Mouse (Mus musculus) kidney, postnatal 10 days (tissue): ENCODE results near the gene Rapgef1.
"Not testable (repeated sequence)": the region's sequence is repeated elsewhere in the genome, so short reads cannot be mapped to it uniquely, and the experiment has no call there.

ENCODE experiments used
- DNase-seq: peaks from one replicate; pipeline ENCODE4 v3.0.0; 2021; ENCODE audit warnings: mixed read lengths

Rapgef1 gene

DNA sequence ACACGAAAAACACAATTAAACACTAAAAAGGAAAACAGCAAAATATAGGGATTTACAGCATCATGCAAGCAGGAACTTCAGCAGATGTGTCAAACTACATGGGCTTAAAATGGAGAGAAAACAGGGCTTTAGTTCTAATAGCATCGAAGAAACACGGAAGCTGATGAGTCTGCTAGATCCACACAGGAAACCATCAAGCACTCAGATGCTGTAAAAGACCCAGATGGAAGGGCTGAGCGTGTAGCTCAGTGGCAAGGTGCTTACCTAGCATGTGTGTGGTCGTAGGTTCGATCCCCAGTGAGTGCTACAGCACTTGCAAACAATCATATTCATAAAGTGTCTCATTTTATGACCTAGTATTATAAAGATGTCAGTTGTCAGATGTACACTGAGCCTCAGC is 121.7 kb downstream of the Rapgef1 start:
- DNase-seq = no peak

- no peak for DNase-seq
Observed at GRCm38 (mm10) chr2:29744256-29744655, 124.7 kb downstream of the Rapgef1 start.

GRCm38 (mm10) chr2:29747188-29747782 is 127.8 kb downstream of the Rapgef1 start:
- DNase-seq = no peak

DNA sequence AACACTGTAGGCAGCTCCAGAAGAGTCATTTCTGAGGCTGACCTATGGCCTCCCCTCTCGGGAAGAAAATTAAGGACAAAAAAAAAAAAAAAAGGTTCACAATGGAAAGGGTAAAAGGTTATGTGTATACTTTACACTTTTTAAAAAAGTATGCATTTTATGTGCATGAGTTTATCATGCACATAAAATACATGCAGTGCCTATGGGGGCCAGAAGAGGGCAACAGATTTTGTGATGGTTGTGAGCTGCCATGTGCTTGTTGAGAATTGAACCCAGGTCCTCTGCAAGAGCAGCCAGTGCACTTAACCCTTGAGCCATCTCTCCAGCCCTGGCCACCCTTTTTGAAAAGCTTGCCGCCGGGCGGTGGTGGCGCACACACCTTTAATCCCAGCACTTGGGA is 128.3 kb downstream of the Rapgef1 start:
- no peak for DNase-seq

DNA sequence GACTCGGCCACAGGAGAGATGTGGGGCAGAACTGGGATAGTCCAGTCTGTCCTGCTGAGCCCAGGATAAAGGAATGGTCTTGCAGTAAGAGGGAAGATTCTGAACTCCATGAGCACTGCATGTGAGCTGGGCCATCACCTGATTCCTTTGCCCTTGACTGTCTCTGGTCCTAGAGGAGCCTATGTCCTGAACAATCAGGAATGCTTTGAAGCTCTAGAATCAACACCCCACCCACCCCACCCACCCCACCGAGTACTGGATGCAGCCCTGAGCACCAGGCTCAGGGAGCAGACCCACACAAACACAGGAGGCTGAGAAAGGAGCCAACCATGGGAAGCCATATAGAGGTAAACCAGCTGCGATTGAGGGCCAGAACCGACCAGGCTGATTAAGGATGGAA is 129.0 kb downstream of the Rapgef1 start:
- DNase-seq = no peak

- peak; percentile 81 for DNase-seq
Observed at GRCm38 (mm10) chr2:29751497-29751896, 132.0 kb downstream of the Rapgef1 start, which contains the start of gene Gm13420. Gene Gm13420, minus strand, starts transcription at chr2:29751685.

- DNase-seq = no peak
Observed at GRCm38 (mm10) chr2:29752397-29752796, 132.9 kb downstream of the Rapgef1 start.

DNA sequence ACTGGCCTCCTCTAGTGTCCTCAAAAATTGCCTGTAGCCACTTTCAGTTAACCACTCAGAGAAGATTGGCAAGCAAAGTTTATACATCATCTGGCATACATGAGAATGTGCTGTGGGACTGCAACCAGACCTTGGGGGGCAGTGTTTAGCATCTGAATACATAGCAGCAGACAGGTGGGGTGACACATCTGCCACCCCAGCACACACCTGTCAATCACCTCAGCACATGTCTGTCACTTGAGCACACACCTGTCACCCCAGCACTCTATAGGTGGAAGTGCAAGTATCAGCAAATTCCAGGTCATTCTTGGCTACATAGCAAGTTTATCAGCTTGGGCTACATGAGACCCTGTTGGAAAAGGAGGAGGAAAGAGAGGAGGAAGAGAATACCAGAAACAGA is 136.2 kb downstream of the Rapgef1 start:
- DNase-seq = no peak

DNA sequence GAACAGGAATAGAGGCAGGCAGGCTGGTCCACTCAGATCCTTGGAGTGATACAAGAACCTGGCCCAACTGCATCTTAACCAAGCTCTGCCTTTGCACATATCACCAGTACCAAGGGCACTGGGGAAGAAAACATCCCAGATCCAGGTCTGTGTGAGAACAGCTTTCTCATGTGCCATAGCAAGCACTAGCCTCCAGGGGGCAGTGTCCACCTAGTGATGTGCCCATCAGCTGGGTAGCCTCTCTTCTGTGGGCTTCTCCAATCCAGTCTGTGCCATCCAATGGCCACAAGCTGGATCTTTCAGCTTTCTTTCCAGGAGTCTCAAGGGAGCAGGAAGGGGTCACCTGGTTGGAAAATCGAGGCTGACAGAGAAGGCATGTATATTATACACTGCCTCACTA is 145.3 kb downstream of the Rapgef1 start:
- peak; percentile 84 for DNase-seq

GRCm38 (mm10) chr2:29767976-29768709 is 148.6 kb downstream of the Rapgef1 start:
- peak; percentile 68 for DNase-seq

DNA sequence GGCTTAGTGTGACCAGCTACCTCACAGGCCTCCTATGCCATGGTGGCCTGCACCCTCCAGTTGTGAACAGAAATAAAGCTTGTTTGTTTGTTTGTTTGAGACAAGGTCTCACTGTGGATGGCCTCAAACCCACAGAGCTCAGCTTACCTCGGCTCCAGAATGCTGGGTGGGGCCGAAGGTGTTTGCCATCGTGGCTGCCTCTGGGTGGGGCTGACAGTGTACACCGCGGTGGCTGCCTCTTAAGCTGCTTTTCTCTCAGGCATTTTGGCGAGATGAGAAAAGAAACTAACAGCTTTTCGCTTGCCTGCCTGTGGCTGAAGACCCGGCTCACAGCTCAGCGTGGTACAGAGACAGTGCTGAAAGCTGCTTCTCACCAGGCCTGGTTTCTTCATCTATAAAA is 149.4 kb downstream of the Rapgef1 start:
- DNase-seq = no peak

GRCm38 (mm10) chr2:29770162-29770561 is 150.6 kb downstream of the Rapgef1 start:
- no peak for DNase-seq

DNA sequence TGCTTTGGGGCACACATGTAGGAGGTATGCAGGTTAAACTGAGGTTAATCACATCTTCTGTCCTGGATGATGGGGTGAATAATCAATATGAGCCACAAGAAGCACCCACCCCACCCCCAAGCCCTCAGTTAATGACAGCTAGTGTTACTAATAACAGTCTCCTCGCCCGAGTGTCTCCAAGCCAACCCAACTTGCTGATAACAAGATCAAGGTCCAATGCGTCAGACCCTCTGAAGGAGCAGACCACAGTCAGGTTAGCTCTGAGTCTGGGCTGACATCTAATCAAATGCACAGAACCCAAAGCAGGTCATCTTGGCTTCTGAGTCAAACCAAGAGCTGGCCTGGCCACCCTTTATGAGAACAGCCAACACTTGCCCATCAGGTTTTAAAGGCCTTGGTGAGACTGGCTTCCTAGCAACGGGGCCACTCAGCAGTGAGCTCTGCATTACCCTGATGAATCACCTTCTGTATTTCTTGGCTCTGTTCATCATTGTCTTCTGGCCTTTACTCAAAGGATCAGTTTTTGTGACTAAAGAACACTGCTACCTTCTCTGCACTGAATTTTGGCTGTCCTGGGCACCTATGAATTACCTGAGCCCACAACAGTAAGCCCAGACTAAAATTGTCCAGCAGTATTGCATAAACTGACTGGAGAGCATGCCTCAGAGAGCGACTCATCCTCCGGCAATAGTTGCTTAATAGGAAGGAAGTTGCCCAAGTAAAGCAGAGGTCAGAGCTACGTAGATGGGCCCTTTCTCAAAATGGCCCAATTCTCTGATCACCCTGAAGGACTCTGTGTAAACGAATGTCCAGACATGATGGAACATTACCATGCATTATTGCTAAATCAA is 152.3 kb downstream of the Rapgef1 start:
- DNase-seq = no peak

GRCm38 (mm10) chr2:29773323-29773722 is 153.8 kb downstream of the Rapgef1 start:
- DNase-seq = no peak

- DNase-seq = not testable (repeated sequence)
Observed at GRCm38 (mm10) chr2:29781256-29781655, 161.7 kb downstream of the Rapgef1 start.

- no peak for DNase-seq
Observed at GRCm38 (mm10) chr2:29784290-29784689, 164.8 kb downstream of the Rapgef1 start.

GRCm38 (mm10) chr2:29787104-29787917 is 167.8 kb downstream of the Rapgef1 start, which contains the start of gene Coq4:
Gene Coq4, plus strand, starts transcription at chr2:29787493.
- DNase-seq = peak; percentile 93

DNA sequence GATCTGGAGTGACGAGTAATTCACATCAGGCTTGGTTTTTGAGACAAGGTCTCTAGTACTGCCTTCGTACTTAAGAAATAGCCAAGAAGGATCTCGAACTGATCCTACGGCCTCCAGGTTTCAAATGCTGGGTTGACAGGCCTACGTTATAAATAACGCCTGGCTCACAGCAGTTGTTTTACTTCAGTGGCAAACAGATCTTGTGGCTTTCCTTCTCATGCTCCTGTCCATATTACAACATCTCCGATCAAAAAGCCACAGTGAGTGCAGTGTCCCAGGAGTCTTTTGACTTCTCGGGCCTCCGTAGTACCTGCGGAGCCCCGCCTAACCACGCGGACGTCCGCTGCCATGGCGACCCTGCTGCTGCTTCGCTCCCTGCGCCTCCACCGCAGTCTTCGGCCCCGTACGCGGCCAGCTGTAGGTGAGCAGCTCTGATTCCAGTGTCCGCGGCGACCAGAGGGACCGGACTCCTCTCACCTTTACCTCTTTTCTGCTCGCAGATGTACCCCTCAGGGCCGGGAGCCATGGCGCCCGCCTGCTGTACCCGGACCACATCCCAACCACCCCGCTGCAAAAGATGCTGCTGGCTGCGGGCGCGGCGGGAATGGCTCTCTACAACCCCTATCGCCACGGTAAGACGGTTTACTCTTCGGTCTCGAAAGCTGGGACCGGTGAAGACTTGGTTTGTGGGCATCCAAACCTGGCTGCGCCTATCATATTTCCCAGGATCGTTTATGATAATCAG is 168.6 kb downstream of the Rapgef1 start, which contains the start of gene Trub2:
TSS of gene Trub2 (minus strand) at position 566 of the 745 bp plus-strand sequence.
- DNase-seq = peak; percentile 90
